Mouse (Mus musculus) C2C12 (cell line): ENCODE results near the gene Adra2b.

ENCODE experiments used
- CEBPB ChIP-seq: IDR thresholded peaks from one replicate; pipeline ENCODE4 v1.6.1; 2011; ENCODE audit warnings: low read depth, mild to moderate bottlenecking, control low read depth, moderate library complexity
- CTCF ChIP-seq: IDR thresholded peaks from one replicate; pipeline ENCODE4 v1.5.1; 2011; ENCODE audit not compliant: control insufficient read depth, insufficient read depth, insufficient read length
- FOSL1 ChIP-seq: IDR thresholded peaks from one replicate; pipeline ENCODE4 v1.8.0; 2011; ENCODE audit warnings: mild to moderate bottlenecking, low read length; ENCODE audit not compliant: poor library complexity, insufficient read depth, severe bottlenecking
- MAX ChIP-seq: IDR thresholded peaks from one replicate; pipeline ENCODE4 v1.6.1; 2011; ENCODE audit warnings: mild to moderate bottlenecking, control low read depth
- MYOD1 ChIP-seq: IDR thresholded peaks from one replicate; pipeline ENCODE4 v1.6.1; 2011; ENCODE audit warnings: low read depth; ENCODE audit not compliant: control insufficient read depth, insufficient read length
- MYOG ChIP-seq: IDR thresholded peaks from one replicate; pipeline ENCODE4 v1.6.1; 2011; ENCODE audit not compliant: control insufficient read depth, insufficient read length; ENCODE audit errors: extremely low read depth
- USF1 ChIP-seq: IDR thresholded peaks from one replicate; pipeline ENCODE4 v1.6.1; 2011; ENCODE audit warnings: low read depth, mild to moderate bottlenecking, control low read depth, moderate library complexity

DNA sequence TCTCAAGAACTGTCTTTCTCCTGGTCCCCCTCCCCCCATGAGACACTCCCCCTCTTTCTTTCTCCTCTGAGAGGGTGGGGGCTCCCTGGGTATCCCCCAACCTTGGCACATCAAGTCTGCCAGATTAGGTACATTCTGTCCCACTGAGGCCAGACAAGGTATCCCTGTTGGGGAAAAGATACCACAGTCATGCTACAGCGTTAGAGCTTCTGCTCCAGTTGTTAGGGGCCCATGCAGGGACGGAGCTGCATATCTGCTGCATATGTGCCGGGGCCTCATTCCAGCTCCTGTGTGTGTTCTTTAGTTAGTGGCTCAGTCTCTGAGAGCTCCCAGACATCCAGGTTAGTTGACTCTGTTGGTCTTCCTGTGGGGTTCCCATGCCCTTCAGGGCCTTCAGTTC lies 11.1 kb downstream of the Adra2b start:
- no peak for TF ChIP-seq MAX
- TF ChIP-seq CTCF, result no peak
- TF ChIP-seq MYOG, result no peak
- TF ChIP-seq USF1, result no peak
- TF ChIP-seq FOSL1, result no peak
- TF ChIP-seq CEBPB, result no peak
- no peak for TF ChIP-seq MYOD1
